Mouse (Mus musculus): ENCODE measurements around the gene 1700013F07Rik.

DNA sequence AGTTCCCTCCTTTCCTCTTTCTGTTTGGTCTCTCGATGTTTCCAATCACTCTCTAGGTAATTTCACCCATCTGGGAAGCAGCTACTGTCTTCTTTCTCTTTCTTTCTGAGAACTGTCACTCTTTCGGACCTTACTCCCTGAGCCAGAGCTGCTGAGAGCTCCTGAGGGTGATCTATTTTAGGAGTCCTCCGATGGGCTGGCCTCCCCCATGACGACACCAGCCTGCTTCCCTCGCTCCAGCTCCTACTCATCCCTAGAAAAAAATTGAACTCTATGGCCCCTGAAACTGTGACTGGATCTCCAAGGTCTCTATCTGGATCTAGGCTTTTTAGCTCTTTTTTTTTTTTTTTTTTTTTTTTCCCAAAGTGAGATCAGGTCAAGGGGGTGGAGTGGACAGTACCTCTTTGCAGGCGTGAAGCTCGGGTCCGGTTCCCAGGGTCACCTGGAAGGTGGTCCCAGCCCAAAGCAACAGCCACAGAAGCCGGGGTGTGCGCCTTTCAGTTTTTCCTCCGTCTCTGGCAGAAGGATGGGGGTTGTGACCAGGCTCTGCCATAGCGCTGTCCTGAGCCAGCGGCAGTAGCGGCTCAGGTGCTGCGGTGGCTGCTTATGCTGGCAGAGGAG, 2.1 kb downstream of the 1700013F07Rik start:
- TF ChIP-seq POLR2AphosphoS5 (IDR thresholded peaks at IDR 0.05; ENCODE audit: insufficient replicate concordance, low read depth, low read length) (no peak), CTCF (IDR thresholded peaks at IDR 0.05; ENCODE audit: low read depth, low read length) (no peak)

Data from G1E (cell line).